Mouse (Mus musculus) liver, adult 2 months (tissue): ENCODE measurements at regions not wholly inside any gene's neighbourhood (a gene's known extent, or its start where the extent isn't known, plus 50 kb on each side); places are given as distances from the start of the nearest gene placed in this dataset.

Experiments
- CTCF ChIP-seq: fragments of 200-500 bp; IDR thresholded peaks from 2 replicates; pipeline ENCODE4 v1.5.1; 2011; ENCODE audit warnings: low read depth, low read length, control low read depth
- POLR2A ChIP-seq: fragments of 200-500 bp; IDR thresholded peaks from 2 replicates; pipeline ENCODE4 v1.6.1; 2011; ENCODE audit warnings: low read length, control low read depth; ENCODE audit not compliant: insufficient read depth; ENCODE audit errors: extremely low read depth

DNA sequence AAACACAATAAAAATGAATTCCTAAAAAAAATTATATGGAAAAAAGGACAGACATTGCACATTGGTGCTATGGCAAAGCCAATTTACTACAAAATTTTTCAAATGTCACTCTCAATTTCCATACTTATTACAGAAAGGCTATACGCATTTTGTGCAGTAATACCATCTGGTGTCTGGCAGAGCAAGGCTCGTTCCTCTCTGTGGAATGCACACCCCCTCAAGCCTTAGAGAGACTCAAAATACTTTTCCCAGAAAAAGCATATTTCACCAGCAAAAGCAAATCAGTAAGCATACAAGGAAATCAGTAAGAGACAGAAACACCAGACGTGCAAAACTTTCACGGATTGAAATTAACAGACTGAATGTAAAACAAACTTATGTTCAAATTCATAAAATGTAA lies 431.0 kb upstream of the Tbl1x start:
- TF ChIP-seq CTCF (no peak), POLR2A (no peak)
